Comparison of ENCODE assay signal across 28 mouse cellular contexts in the genomic region with DNA sequence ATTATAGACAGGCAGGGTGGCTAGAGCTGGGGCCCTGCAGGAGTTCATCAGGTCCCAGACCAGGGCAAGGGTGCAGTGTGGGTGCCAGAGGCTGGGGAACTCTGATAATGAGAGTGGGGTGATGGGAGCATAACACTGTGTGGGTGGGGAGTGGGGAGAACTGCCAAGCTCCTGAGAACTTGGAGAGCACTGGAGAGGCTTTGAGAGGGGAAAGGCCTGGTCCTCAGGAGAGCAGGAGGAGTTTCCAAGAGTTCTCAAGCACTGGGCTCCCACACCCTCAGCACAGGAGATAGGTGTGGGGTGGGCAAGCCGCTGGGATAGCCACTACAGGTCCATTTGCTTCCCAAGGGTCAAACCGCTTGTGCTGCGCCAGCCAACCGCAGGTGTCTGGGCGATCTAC. TPM values are rescaled to one million over a fixed set of nuclear protein-coding genes. Genes with fewer than 3 reads are reported as not detected.
"Had no signal": no experiment of that assay in that cellular context is flagged by ENCODE, and none has a peak within 500 bp of the region (broad histone marks: within the 10 kb centered on the region; RNA-seq: fewer than 3 reads in every experiment).

No protein-coding gene starts in this region.

- H3K27ac ChIP-seq: hindbrain, postnatal 0 days; kidney, embryonic 15.5 days; limb, embryonic 12.5 days; limb, embryonic 15.5 days; liver, embryonic 14.5 days had no signal

- DNase-seq: kidney, adult 8-10 months; kidney, postnatal 10 days; kidney, postnatal 36 days; left cerebral cortex, postnatal 4 days; liver, postnatal 0 days; midbrain, embryonic 14.5 days; right cerebral cortex, adult 18-20 months; right cerebral cortex, postnatal 25 days; thymus, postnatal 36 days had no signal

- H3K4me1 ChIP-seq: kidney, embryonic 15.5 days; limb, embryonic 12.5 days; limb, embryonic 15.5 days; megakaryocyte, embryonic 14.5 days had no signal

- H3K36me3 ChIP-seq: kidney, embryonic 15.5 days; limb, embryonic 12.5 days; limb, embryonic 15.5 days had no signal

- H3K27me3 ChIP-seq: kidney, embryonic 15.5 days; limb, embryonic 12.5 days; limb, embryonic 15.5 days had no signal

- H3K4me3 ChIP-seq: kidney, embryonic 15.5 days; limb, embryonic 12.5 days; limb, embryonic 15.5 days; megakaryocyte, embryonic 14.5 days had no signal

- H3K9ac ChIP-seq: kidney, embryonic 15.5 days; limb, embryonic 12.5 days; limb, embryonic 15.5 days; liver, embryonic 14.5 days; liver, postnatal 0 days had no signal

- ATAC-seq: hindbrain, postnatal 0 days; inflammation-experienced regulatory T-cells, adult 6 months; intestine, embryonic 16.5 days; liver, postnatal 0 days had no signal

- H3K4me2 ChIP-seq: kidney, embryonic 15.5 days; limb, embryonic 12.5 days; limb, embryonic 15.5 days; liver, embryonic 11.5 days; midbrain, embryonic 11.5 days had no signal

- H3K9me3 ChIP-seq: kidney, embryonic 15.5 days; limb, embryonic 12.5 days; limb, embryonic 15.5 days had no signal

RNA-seq across cellular contexts. Expression of a gene that starts 24.1 kb away (rescaled TPM):
- total RNA-seq: hindbrain, postnatal 0 days; layer of hippocampus, postnatal 14 days; left cerebral cortex, adult 8-10 months; left cerebral cortex, postnatal 14 days; left cerebral cortex, postnatal 4 days; midbrain, postnatal 0 days had no signal
- polyA plus RNA-seq: hindbrain, postnatal 0 days; inflammation-experienced regulatory T-cells, adult 6 months; intestine, embryonic 16.5 days; kidney, embryonic 15.5 days; limb, embryonic 12.5 days; limb, embryonic 15.5 days; liver, embryonic 11.5 days; liver, embryonic 14.5 days; liver, postnatal 0 days; midbrain, embryonic 11.5 days; midbrain, embryonic 14.5 days; midbrain, postnatal 0 days; neural tube, embryonic 11.5 days; neural tube, embryonic 14.5 days; spleen, adult 2 months; stomach, embryonic 16.5 days had no signal

RNA-seq across cellular contexts. Expression of a gene that starts 34.2 kb away (rescaled TPM):
- total RNA-seq: hindbrain, postnatal 0 days; layer of hippocampus, postnatal 14 days; left cerebral cortex, postnatal 14 days; left cerebral cortex, postnatal 4 days; midbrain, postnatal 0 days had no signal
- polyA plus RNA-seq: inflammation-experienced regulatory T-cells, adult 6 months; intestine, embryonic 16.5 days; kidney, embryonic 15.5 days; limb, embryonic 12.5 days; liver, embryonic 14.5 days; liver, postnatal 0 days; neural tube, embryonic 11.5 days; small intestine, adult 2 months; spleen, adult 2 months had no signal
